Mouse (Mus musculus): ENCODE measurements around the gene Pbx3.

DNA sequence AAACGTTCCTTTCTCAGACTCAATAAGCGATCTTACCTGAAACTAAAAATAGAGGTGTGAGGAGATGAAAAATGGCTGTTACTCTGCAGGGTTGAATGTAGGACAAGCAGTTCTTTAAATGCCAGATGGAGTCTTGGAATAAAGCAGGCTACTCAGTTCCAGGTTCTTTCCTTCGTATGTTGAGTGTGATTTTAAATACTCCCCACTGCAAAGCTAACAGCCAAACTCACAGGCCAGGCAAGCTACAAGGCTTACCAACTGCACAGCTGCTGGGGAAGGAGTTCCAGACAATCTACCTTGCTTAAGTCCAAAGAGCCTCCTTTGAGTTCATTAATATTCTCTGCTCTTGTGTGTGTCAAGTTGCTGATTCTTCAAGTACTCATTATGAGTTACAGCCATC lies 944 bp upstream of the Pbx3 start:
- TF ChIP-seq POLR2A (IDR thresholded peaks at IDR 0.05; ENCODE audit: control insufficient read depth, extremely low read depth, insufficient read depth, low read length, poor library complexity) (no peak), CTCF (IDR thresholded peaks at IDR 0.05; ENCODE audit: borderline replicate concordance, control insufficient read depth, extremely low read depth, insufficient read depth, low read length, poor library complexity) (no peak)

Measured in thymus, adult 2 months (tissue).